Mouse (Mus musculus) heart, postnatal 0 days (tissue): Measurements from ENCODE around the gene Tstd2. TPM values are rescaled to one million over a fixed set of nuclear protein-coding genes. Genes with fewer than 3 reads are reported as not detected.

Source experiments
- ATAC-seq: fragments of 200-750 bp; cut with Nextera tagmentation; 2 replicates; pipeline ENCODE4 v1.8.0; 2017; ENCODE audit warnings: low read depth, moderate number of reproducible peaks, moderate library complexity; ENCODE audit not compliant: insufficient read depth
- DNase-seq: peaks from one replicate; pipeline ENCODE4 v3.0.0-alpha.2; 2016; ENCODE audit warnings: low spot score
- H3K27ac ChIP-seq: fragments of 300-500 bp; sonication (generic); 2 replicates; pipeline ENCODE4 v1.5.1; 2014; ENCODE audit warnings: low read depth, mild to moderate bottlenecking
- H3K27me3 ChIP-seq: fragments of 300-500 bp; sonication (generic); 2 replicates; pipeline ENCODE4 v1.6.1; 2014; ENCODE audit warnings: low read length, mixed read lengths; ENCODE audit not compliant: control insufficient read depth, insufficient read depth
- H3K36me3 ChIP-seq: fragments of 300-500 bp; sonication (generic); replicated peaks from 2 replicates; pipeline ENCODE4 v1.6.1; 2014; ENCODE audit warnings: low read length, mixed read lengths; ENCODE audit not compliant: control insufficient read depth, insufficient read depth
- H3K4me1 ChIP-seq: fragments of 300-500 bp; sonication (generic); 2 replicates; pipeline ENCODE4 v1.6.1; 2014; ENCODE audit warnings: antibody characterized with exemption; ENCODE audit not compliant: control insufficient read depth, insufficient read depth
- H3K4me2 ChIP-seq: fragments of 300-500 bp; sonication (generic); 2 replicates; pipeline ENCODE4 v1.6.1; 2014; ENCODE audit warnings: low read depth, mild to moderate bottlenecking, low read length, moderate library complexity
- H3K4me3 ChIP-seq: fragments of 300-500 bp; sonication (generic); 2 replicates; pipeline ENCODE4 v1.5.1; 2014; ENCODE audit warnings: low read depth, low read length
- H3K9ac ChIP-seq: fragments of 300-500 bp; sonication (generic); replicated peaks from 2 replicates; pipeline ENCODE4 v1.6.1; 2014; ENCODE audit warnings: low read depth, low read length, mixed read lengths
- H3K9me3 ChIP-seq: fragments of 300-500 bp; sonication (generic); replicated peaks from 2 replicates; pipeline ENCODE4 v1.6.1; 2016; ENCODE audit warnings: low read length; ENCODE audit not compliant: control insufficient read depth
- CTCF ChIP-seq: IDR thresholded peaks from 2 replicates; pipeline ENCODE4 v1.5.1; 2016; ENCODE audit warnings: antibody characterized with exemption, control low read depth, low read depth
- EP300 ChIP-seq: IDR thresholded peaks from 2 replicates; pipeline ENCODE4 v1.6.1; 2016; ENCODE audit warnings: antibody characterized with exemption, low read depth
- WGBS: fragments of 180-500 bp; shearing (Covaris S2); extraction: QIAGEN DNeasy Blood & Tissue Kit; methylation state at CpG from one replicate; pipeline ENCODE4 v1.1.7; 2014; 5-methylcytosine and 5-hydroxymethylcytosine counted together
- polyA plus RNA-seq: library from polyadenylated mRNA; unstranded; fragments of >200 nt; fragmentation: Nextera tagmentation; extraction: Ambion mirVana; gene quantifications from 2 replicates; pipeline ENCODE4 v1.2.1, GENCODE M21; 2015
- total RNA-seq: library from RNA; depleted of rRNA; stranded (reverse); fragments of >200 nt; gene quantifications from 2 replicates; pipeline ENCODE4 v1.2.3, GENCODE M21; 2014; ENCODE audit warnings: low replicate concordance

Gene Tstd2
- total and polyA plus RNA-seq, 2 experiments from 2014 or later, result 15.3 to 16.4 TPM

- WGBS, result 83% methylated on average over 14 of the region's 14 CpGs
- Histone ChIP-seq H3K4me3 (no peak overlapping the region), H3K27me3 (no peaks in the 10 kb centered on the region), H3K4me1 (no peaks in the 10 kb centered on the region), H3K27ac (no peak overlapping the region), H3K36me3 (peaks cover 95% of the 10 kb centered on the region), H3K9ac (no peak overlapping the region), H3K4me2 (no peak overlapping the region), H3K9me3 (no peaks in the 10 kb centered on the region)
- DNase-seq, result no peak
- no peak for ATAC-seq
- TF ChIP-seq EP300 (no peak), CTCF (no peak)
Measured at GRCm38 (mm10) chr4:46119514-46120094, 18.9 kb downstream of the Tstd2 start.

GRCm38 (mm10) chr4:46117536-46117935 is 21.0 kb downstream of the Tstd2 start:
- Histone ChIP-seq H3K4me3 (no peak overlapping the region), H3K4me1 (no peaks in the 10 kb centered on the region), H3K36me3 (peaks cover 96% of the 10 kb centered on the region), H3K27me3 (no peaks in the 10 kb centered on the region), H3K27ac (peak overlapping the region; percentile 69), H3K9me3 (no peaks in the 10 kb centered on the region), H3K4me2 (no peak overlapping the region), H3K9ac (no peak overlapping the region)
- TF ChIP-seq EP300, result no peak
- no peak for TF ChIP-seq CTCF
- DNase-seq (no peak), ATAC-seq (no peak)
- WGBS, result 88% methylated on average over 4 of the region's 4 CpGs

- Histone ChIP-seq H3K36me3 (peaks cover 90% of the 10 kb centered on the region), H3K9ac (no peak overlapping the region), H3K4me2 (no peak overlapping the region), H3K4me1 (no peaks in the 10 kb centered on the region), H3K27me3 (no peaks in the 10 kb centered on the region), H3K27ac (peak overlapping the region; percentile 69), H3K4me3 (no peak overlapping the region), H3K9me3 (no peaks in the 10 kb centered on the region)
- no peak for TF ChIP-seq CTCF
- TF ChIP-seq EP300, result no peak
- peak; percentile 36 for DNase-seq
- peak; percentile 70 for ATAC-seq
- WGBS, result 54% methylated on average over 9 of the region's 10 CpGs
Measured at GRCm38 (mm10) chr4:46116544-46117175, 21.8 kb downstream of the Tstd2 start.

- peaks cover 88% of the 10 kb centered on the region for H3K36me3 ChIP-seq
- 49% methylated on average over 1 of the region's 1 CpGs for WGBS
Measured at GRCm38 (mm10) chr4:46115308-46115707, 23.2 kb downstream of the Tstd2 start.

GRCm38 (mm10) chr4:46111361-46111760 is 27.1 kb downstream of the Tstd2 start:
- DNase-seq, result no peak
- Histone ChIP-seq H3K4me3 (no peak overlapping the region), H3K27me3 (no peaks in the 10 kb centered on the region), H3K4me2 (no peak overlapping the region), H3K4me1 (no peaks in the 10 kb centered on the region), H3K36me3 (peaks cover 89% of the 10 kb centered on the region), H3K27ac (no peak overlapping the region), H3K9ac (no peak overlapping the region), H3K9me3 (no peaks in the 10 kb centered on the region)
- ATAC-seq, result no peak
- WGBS, result 46% methylated on average over 3 of the region's 3 CpGs
- TF ChIP-seq EP300 (no peak), CTCF (no peak)

More at GRCm38 (mm10) chr4:46115308-46115707, 23.2 kb downstream of the Tstd2 start:
- Histone ChIP-seq H3K4me2 (no peak overlapping the region), H3K4me1 (no peaks in the 10 kb centered on the region), H3K27me3 (no peaks in the 10 kb centered on the region), H3K4me3 (no peak overlapping the region), H3K27ac (no peak overlapping the region), H3K9me3 (no peaks in the 10 kb centered on the region), H3K9ac (no peak overlapping the region)
- no peak for ATAC-seq
- no peak for TF ChIP-seq EP300
- no peak; the same call in 1 of the 2 replicates for TF ChIP-seq CTCF
- no peak for DNase-seq

GRCm38 (mm10) chr4:46110084-46110483 is 28.4 kb downstream of the Tstd2 start:
- Histone ChIP-seq H3K4me3 (no peak overlapping the region), H3K27me3 (no peaks in the 10 kb centered on the region), H3K9ac (no peak overlapping the region; the same call in 1 of the 2 replicates), H3K9me3 (no peaks in the 10 kb centered on the region), H3K27ac (no peak overlapping the region), H3K36me3 (peaks cover 78% of the 10 kb centered on the region), H3K4me2 (no peak overlapping the region), H3K4me1 (no peaks in the 10 kb centered on the region)
- no peak for ATAC-seq
- WGBS, result 68% methylated on average over 8 of the region's 8 CpGs
- TF ChIP-seq CTCF (no peak), EP300 (no peak)
- no peak for DNase-seq
